Mouse (Mus musculus): ENCODE results near the gene Msantd2. TPM values are rescaled to one million over a fixed set of nuclear protein-coding genes. Genes with fewer than 3 reads are reported as not detected.

The Msantd2 gene
- 3.0 and 3.3 TPM in 2 replicates for polyA plus RNA-seq (2015; fragmentation: Nextera tagmentation; extraction: Ambion mirVana)

DNA sequence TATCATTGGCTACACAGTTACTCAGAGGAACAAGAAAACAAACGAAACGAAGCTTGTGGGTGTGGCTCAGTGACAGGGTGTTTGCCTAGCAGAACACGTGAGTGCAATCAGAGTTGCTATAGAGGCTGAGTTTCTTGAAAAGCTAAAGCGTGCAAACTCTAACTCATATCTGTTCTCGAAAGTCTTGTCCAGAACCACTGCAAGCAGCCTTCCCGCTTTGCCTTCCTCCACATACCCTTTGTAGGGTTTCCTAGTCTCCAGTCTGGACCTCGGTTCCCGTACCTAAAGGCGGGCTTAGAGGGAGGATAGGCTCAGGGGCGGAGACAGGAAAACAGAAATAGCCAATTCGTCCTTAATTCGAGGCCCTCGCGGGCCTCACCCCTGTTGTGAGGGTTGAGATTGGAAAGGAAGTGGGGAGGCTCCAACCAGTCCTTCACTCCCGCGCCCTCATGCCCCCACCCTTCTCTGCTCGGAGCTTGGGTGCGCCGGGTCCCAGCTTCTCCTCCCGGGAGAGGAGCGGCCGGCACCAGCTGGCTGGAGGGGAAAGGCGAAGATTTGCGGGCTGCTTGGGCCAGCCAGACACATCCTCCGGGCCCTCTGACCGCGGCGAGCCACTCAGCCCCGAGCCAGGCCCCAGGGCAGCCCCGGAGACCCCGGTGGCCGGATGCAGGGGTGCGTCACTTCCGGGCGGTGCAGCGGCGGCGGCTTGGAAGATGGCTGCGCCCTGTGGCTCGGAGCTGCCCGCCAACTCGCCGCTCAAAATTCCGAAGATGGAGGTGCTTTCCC lies at the start of gene Msantd2:
Gene Msantd2 (plus strand): TSS at position 709 of the 786 bp plus-strand sequence.
- Histone ChIP-seq H3K36me3 (replicated peaks; ENCODE audit: insufficient read depth, low read length) (no peaks in the 10 kb centered on the region), H3K4me1 (ENCODE audit: insufficient read depth) (peaks cover 14% of the 10 kb centered on the region), H3K27me3 (ENCODE audit: insufficient read depth, low read length) (no peaks in the 10 kb centered on the region), H3K9ac (replicated peaks) (peak within 1 kb of the TSS; percentile 90), H3K9me3 (ENCODE audit: low read length) (no peaks in the 10 kb centered on the region), H3K27ac (ENCODE audit: low read depth) (peak within 1 kb of the TSS; percentile 99), H3K4me3 (ENCODE audit: low read depth, low read length) (peak within 1 kb of the TSS; percentile 96), H3K4me2 (ENCODE audit: low read depth, low read length) (peak within 1 kb of the TSS; percentile 98)
- DNase-seq (peak; percentile 92), ATAC-seq (peak; percentile 95)
- under 1% methylated on average over 43 of the region's 44 CpGs for WGBS (ENCODE audit: insufficient replicate concordance)
- peak; percentile 12; the same call in 1 of the 2 replicates for TF ChIP-seq EP300 (IDR thresholded peaks at IDR 0.05; ENCODE audit: low read depth)
- TF ChIP-seq CTCF (IDR thresholded peaks at IDR 0.05; ENCODE audit: low read depth): no peak

DNA sequence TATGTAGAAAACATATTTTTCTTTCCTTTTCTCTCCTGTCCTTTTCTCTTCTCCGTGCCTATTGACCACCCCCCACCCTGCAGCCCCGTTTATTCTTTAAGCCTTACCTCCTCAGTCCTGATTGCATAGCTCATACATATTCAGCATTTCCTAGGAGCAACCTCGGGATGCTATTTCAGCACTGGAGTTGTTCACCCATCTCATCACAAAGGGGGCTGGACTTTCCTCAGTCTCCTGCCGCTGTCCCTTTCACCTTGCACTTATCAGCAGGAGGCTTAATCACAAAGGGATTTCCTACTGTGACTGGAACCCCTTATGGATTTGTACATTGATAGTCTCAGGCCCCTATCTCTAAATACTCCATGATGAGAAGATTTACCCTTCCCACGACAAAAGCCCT lies 36.7 kb upstream of the Msantd2 start:
- no peak overlapping the region for H3K9ac ChIP-seq (replicated peaks)
- no peak overlapping the region for H3K27ac ChIP-seq (ENCODE audit: low read depth)
- TF ChIP-seq EP300 (IDR thresholded peaks at IDR 0.05; ENCODE audit: low read depth) (no peak), CTCF (IDR thresholded peaks at IDR 0.05; ENCODE audit: low read depth) (no peak)
- no peaks in the 10 kb centered on the region for H3K9me3 ChIP-seq (ENCODE audit: low read length)
- no peaks in the 10 kb centered on the region for H3K36me3 ChIP-seq (replicated peaks; ENCODE audit: insufficient read depth, low read length)
- 5% methylated on average over 5 of the region's 5 CpGs for WGBS (ENCODE audit: insufficient replicate concordance)
- DNase-seq (no peak), ATAC-seq (no peak)
- no peaks in the 10 kb centered on the region for H3K4me1 ChIP-seq (ENCODE audit: insufficient read depth)
- H3K4me2 ChIP-seq (ENCODE audit: low read depth, low read length): no peak overlapping the region
- peaks cover 45% of the 10 kb centered on the region for H3K27me3 ChIP-seq (ENCODE audit: insufficient read depth, low read length)
- H3K4me3 ChIP-seq (ENCODE audit: low read depth, low read length): no peak overlapping the region

DNA sequence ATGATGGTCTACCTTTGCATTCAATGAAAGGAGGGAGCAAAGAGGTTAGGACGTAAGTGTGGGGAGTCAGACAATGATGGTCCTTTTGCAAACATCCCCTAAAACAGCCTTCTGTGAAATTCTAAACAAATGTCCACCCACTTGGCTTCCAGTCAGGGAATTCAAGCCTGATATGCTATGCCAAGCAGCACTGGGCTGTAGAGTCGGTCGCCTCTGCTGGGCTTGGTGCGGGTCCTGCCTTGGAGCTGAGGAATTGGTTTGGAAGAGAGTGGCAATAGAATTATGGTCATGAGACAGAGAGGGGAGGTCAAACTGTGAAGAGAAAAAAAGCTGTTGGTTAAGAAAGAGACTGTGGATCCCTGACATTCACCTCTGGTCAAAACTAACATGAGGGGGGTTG lies 35.8 kb upstream of the Msantd2 start:
- H3K4me3 ChIP-seq (ENCODE audit: low read depth, low read length): no peak overlapping the region
- TF ChIP-seq EP300 (IDR thresholded peaks at IDR 0.05; ENCODE audit: low read depth): no peak
- no peak for TF ChIP-seq CTCF (IDR thresholded peaks at IDR 0.05; ENCODE audit: low read depth)
- no peaks in the 10 kb centered on the region for H3K4me1 ChIP-seq (ENCODE audit: insufficient read depth)
- no peak overlapping the region for H3K27ac ChIP-seq (ENCODE audit: low read depth)
- H3K9ac ChIP-seq (replicated peaks): no peak overlapping the region
- WGBS (ENCODE audit: insufficient replicate concordance): 42% methylated on average over 4 of the region's 4 CpGs
- no peak overlapping the region for H3K4me2 ChIP-seq (ENCODE audit: low read depth, low read length)
- no peak for ATAC-seq
- H3K27me3 ChIP-seq (ENCODE audit: insufficient read depth, low read length): peaks cover 55% of the 10 kb centered on the region
- H3K9me3 ChIP-seq (ENCODE audit: low read length): no peaks in the 10 kb centered on the region
- no peaks in the 10 kb centered on the region for H3K36me3 ChIP-seq (replicated peaks; ENCODE audit: insufficient read depth, low read length)
- no peak for DNase-seq

DNA sequence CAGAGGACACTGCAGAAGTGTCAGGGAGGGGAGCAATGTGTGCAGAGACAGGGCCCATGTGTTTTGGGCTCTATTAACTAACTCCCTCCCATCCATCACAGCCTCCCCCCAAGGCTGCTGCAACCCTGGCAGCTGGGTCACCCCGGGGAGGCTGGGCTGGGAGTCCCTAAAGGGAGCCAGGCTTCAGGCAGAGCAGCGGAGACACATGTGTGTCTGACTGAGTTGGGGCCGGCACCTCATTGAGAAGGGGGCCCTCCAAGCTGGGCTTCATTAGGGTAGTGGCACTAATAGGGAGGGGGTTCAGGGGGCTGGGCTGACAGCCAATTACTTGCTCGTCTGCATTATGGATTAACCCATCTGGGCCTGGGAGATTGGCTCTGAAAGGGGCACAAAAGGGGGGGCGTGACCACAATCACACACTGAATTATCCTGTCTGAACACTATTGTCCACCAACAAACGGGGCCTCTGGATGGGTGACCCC lies 35.1 kb upstream of the Msantd2 start:
- no peak for ATAC-seq
- WGBS (ENCODE audit: insufficient replicate concordance): 18% methylated on average over 6 of the region's 6 CpGs
- peaks cover 62% of the 10 kb centered on the region for H3K27me3 ChIP-seq (ENCODE audit: insufficient read depth, low read length)

DNA sequence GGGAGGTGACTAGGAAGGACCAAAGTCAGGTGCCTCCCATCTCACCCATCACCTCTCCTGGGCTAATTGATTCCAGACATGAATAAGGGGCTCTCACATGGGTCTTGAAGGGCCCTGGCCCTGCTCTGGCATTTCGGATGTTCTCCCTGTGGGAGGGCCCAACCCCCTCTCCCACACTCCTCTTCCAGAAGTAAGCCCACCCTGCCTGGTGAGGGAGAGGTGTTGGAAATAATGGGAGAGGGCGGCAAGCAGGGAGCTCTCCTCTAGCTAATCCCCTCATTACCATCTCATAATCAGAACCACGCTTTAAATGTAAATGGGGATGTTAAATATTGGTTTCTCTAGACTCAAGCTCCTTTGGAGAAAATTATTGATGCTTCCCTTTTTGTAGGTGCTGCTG lies 34.1 kb upstream of the Msantd2 start:
- WGBS (ENCODE audit: insufficient replicate concordance): 16% methylated on average over 3 of the region's 3 CpGs
- no peak overlapping the region for H3K27ac ChIP-seq (ENCODE audit: low read depth)
- ATAC-seq (no peak), DNase-seq (no peak)
- no peaks in the 10 kb centered on the region for H3K9me3 ChIP-seq (ENCODE audit: low read length)
- H3K4me1 ChIP-seq (ENCODE audit: insufficient read depth): peaks cover under 1% of the 10 kb centered on the region
- no peak overlapping the region for H3K4me2 ChIP-seq (ENCODE audit: low read depth, low read length)
- TF ChIP-seq CTCF (IDR thresholded peaks at IDR 0.05; ENCODE audit: low read depth) (no peak), EP300 (IDR thresholded peaks at IDR 0.05; ENCODE audit: low read depth) (no peak)
- H3K27me3 ChIP-seq (ENCODE audit: insufficient read depth, low read length): peaks cover 71% of the 10 kb centered on the region
- no peak overlapping the region for H3K9ac ChIP-seq (replicated peaks)
- H3K36me3 ChIP-seq (replicated peaks; ENCODE audit: insufficient read depth, low read length): no peaks in the 10 kb centered on the region
- no peak overlapping the region for H3K4me3 ChIP-seq (ENCODE audit: low read depth, low read length)

More for the DNA sequence above, 35.1 kb upstream of the Msantd2 start:
- Histone ChIP-seq H3K4me1 (ENCODE audit: insufficient read depth) (no peaks in the 10 kb centered on the region), H3K4me3 (ENCODE audit: low read depth, low read length) (no peak overlapping the region), H3K36me3 (replicated peaks; ENCODE audit: insufficient read depth, low read length) (no peaks in the 10 kb centered on the region), H3K9me3 (ENCODE audit: low read length) (no peaks in the 10 kb centered on the region), H3K27ac (ENCODE audit: low read depth) (no peak overlapping the region), H3K4me2 (ENCODE audit: low read depth, low read length) (no peak overlapping the region), H3K9ac (replicated peaks) (no peak overlapping the region)
- TF ChIP-seq CTCF (IDR thresholded peaks at IDR 0.05; ENCODE audit: low read depth) (no peak), EP300 (IDR thresholded peaks at IDR 0.05; ENCODE audit: low read depth) (no peak)
- no peak for DNase-seq

DNA sequence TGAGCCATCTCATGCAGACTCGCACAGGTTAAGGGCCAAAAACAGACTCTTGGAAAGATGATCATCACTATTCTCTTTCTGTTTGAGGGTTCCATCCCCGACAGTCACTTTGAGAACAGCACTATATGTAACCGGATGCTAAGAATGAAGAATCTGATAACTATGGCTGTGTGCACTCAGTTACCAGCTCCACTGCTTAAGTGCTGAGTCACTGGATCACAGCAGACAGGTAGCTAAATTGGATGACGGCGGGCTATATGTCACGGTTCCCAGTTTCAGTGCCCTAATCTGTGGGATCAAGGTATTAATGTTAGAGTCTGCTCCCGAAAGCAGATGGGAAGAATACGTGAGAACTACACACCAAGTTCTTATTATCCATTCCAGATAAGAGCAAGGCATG lies 33.3 kb upstream of the Msantd2 start:
- Histone ChIP-seq H3K36me3 (replicated peaks; ENCODE audit: insufficient read depth, low read length) (no peaks in the 10 kb centered on the region), H3K27ac (ENCODE audit: low read depth) (no peak overlapping the region), H3K4me1 (ENCODE audit: insufficient read depth) (peaks cover 7% of the 10 kb centered on the region), H3K27me3 (ENCODE audit: insufficient read depth, low read length) (peaks cover 80% of the 10 kb centered on the region), H3K4me2 (ENCODE audit: low read depth, low read length) (no peak overlapping the region), H3K9ac (replicated peaks) (no peak overlapping the region), H3K4me3 (ENCODE audit: low read depth, low read length) (no peak overlapping the region), H3K9me3 (ENCODE audit: low read length) (no peaks in the 10 kb centered on the region)
- TF ChIP-seq CTCF (IDR thresholded peaks at IDR 0.05; ENCODE audit: low read depth) (no peak), EP300 (IDR thresholded peaks at IDR 0.05; ENCODE audit: low read depth) (no peak)
- 5% methylated on average over 8 of the region's 8 CpGs for WGBS (ENCODE audit: insufficient replicate concordance)
- DNase-seq: no peak
- ATAC-seq: no peak
